Mouse (Mus musculus) cerebellum, adult 9-11 months (tissue): ENCODE data around the gene Gm7233.
"Not testable (repeated sequence)": the region's sequence is repeated elsewhere in the genome, so short reads cannot be mapped to it uniquely, and the experiment has no call there.

ENCODE experiments used
- DNase-seq: peaks from one replicate; pipeline ENCODE4 v3.0.0; 2022

The Gm7233 gene

DNA sequence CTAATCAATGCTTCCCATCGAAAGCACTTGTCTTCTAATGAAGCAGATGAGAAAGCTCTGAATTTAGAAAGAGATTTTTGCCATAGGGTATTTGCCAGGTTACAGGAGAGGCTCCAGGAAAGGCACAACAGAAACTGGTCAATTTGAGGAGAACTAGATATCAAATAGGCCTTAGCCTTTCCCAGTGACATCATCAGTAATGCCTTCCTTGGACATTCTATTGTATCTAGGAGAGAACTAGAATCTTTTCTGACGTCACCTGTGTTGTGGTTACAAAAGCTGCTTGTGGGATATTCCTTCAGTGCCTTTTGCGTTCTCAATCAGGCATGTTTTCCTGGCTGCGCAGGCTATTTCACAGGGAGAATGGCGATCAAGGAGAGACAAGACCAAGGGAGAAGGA, at the start of gene Gm7233:
Gm7233 (plus strand) TSS at position 301 of the 400 bp plus-strand sequence.
- not testable (repeated sequence) for DNase-seq

GRCm38 (mm10) chr14:43167189-43167588, 12.5 kb upstream of the Gm7233 start:
- not testable (repeated sequence) for DNase-seq

GRCm38 (mm10) chr14:43167942-43168341, 11.7 kb upstream of the Gm7233 start:
- not testable (repeated sequence) for DNase-seq

DNA sequence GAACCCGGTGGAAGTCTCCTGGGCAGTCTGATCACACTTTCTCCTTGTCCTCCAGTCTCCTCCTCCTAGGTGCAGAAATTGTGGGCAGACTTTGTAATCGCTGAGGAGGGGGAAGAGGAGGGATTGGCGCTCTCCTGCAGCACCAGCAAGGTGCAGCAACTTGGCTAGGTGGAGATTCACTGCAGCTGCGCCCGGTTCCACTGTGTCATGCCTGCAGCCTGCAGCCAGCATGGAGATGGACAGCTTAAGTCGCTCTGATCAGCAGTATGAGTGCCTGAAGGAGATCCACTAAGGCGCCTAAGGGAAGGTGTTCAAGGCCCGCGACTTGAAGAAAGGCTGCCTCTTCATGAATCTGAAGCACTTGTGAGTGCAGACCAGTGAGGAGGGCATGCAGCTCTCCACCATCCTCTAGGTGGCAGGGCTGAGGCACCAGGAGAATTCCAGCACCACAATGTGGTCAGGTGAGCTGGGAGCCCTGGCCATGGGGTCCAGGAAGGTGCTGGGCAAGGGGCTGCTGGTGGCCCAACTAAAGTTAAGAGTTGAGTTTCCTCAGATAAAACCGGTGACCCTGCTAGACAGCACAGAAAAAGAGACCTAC, 11.0 kb upstream of the Gm7233 start:
- not testable (repeated sequence) for DNase-seq

DNA sequence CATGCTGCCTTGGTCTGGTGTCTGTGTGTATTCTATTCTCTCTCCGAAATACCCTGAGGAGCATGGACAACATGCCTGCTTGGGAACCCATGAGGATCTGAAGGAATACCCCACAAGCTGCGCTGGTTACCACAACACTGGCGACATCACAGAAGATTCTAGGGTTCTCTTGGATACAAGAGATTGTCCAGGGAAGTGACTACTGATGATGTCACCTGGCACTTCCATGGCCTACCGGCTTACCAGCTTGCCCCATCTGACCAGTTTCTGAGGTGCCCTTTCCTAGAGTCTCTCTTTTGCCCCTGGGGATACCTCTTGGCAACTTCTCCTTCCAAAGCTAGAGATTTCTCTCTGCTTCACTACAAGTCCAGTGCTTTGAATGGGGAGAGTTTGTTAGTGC, 55.5 kb downstream of the Gm7233 start, which contains the start of gene Gm8122:
Gm8122 (minus strand) TSS at position 101 of the 400 bp plus-strand sequence.
- DNase-seq: not testable (repeated sequence)
